Mouse (Mus musculus) erythroid progenitor cell, adult 5-6 weeks (primary cell): ENCODE results near the gene 2410004B18Rik. TPM values are rescaled to one million over a fixed set of nuclear protein-coding genes. Genes with fewer than 3 reads are reported as not detected.
A peak's percentile ranks its signal among the peaks of the same experiment; 100 is the strongest.
"Not testable (repeated sequence)": the region's sequence is repeated elsewhere in the genome, so short reads cannot be mapped to it uniquely, and the experiment has no call there.

Experiments
- ATAC-seq: replicated peaks from 2 replicates; pipeline ENCODE4 v1.8.0; 2016; ENCODE audit warnings: moderate number of reproducible peaks, mild to moderate bottlenecking, moderate TSS enrichment, inconsistent platforms; ENCODE audit not compliant: poor library complexity, low FRiP score, severe bottlenecking
- total RNA-seq, 2 experiments: library from RNA; stranded (forward) in 1 of 2; stranded (reverse) in 1 of 2; fragments of 150-400 nt in 1 of 2; fragments of 186-747, 209-891 nt in 1 of 2; gene quantifications; 2 replicates each; pipeline versions ENCODE4 v1.2.3 to v1.2.4; 2015 to 2017; ENCODE audit warnings: low replicate concordance in 2 of 2

The 2410004B18Rik gene
- total RNA-seq (2015; ENCODE audit: low replicate concordance) (27.0 and 27.7 TPM in 2 replicates), total RNA-seq (2017; ENCODE audit: low replicate concordance) (11.3 and 14.4 TPM in 2 replicates)

DNA sequence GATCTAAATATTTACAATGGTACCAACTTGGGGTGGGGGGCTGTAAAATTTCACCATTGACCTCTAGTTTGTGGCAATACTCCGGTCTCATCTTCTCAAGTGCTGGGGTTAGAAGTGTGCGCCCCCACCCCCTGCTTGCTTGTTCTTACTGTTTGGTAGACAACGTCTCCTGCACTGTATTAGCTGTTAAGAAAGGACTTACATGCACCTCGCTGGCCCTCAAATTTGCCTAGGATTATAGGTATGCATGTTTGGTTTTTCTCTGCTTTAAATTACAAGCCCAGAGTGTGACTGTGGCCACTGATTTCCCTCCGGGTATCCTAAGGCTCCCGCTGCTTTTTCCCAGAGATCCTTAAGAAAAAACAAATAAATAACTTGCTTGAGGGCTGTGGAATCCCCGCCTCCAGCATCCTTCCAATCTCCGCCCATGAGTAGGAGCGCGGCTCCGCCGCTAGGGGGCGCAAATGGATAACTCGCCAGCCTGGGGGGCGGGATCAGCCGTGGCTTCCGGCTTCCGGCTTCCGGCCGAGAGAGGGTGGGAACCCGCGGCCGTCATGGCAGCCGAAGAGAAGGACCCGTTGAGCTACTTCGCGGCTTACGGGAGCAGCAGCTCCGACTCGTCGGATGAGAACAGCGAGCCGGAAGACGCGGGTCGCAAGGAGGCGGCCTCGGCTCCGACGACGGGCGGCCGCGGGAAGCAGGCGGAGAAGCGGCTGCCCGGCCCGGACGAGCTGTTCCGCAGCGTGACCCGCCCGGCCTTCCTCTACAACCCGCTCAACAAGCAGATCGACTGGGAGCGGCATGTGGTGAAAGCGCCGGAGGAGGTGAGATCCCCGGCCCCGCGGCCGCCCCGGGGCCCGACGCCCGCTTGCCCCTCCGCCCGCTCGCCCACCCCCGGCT lies at the start of gene 2410004B18Rik:
2410004B18Rik (plus strand) TSS at position 510 of the 900 bp plus-strand sequence.
- ATAC-seq, result peak; percentile 94

DNA sequence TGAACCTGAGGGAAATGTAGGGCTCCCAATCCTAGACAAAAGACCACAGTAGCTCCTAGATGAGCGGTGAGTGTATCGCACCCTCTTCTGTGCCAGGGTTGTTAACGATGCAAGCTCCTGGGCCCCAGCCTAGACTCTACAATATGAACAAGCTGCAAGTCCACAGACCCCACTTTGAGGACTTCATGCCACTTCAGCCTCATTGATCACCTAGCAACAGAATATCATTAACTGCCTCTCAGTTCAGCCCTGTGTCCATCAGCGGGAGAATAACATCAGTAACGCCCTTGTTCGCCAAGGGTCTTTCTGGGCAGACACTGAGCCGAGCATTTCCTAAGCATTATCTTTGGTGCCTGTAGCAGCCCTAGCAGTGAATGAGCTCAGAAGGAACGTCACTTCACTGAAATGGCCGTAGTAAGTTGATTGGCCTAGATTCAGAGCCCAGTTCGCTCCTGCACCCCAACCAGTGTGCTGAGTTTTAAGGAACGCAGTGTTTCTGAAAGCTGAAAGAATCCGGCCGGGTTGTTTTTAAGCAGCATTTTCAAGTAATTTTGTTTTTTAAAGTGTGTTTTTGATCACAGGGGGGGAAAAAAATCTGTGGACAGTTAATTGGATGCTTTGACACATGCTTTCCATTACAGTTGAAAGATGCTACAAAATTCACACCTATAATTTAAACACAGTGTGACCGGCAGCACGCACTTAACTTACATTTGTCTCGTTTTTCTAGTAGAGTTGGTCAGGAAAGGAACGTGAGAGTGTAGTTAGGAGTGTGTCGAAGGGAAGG lies 47.3 kb upstream of the 2410004B18Rik start:
- no peak for ATAC-seq

- ATAC-seq, result no peak
Observed at GRCm38 (mm10) chr3:145892451-145892850, 45.4 kb upstream of the 2410004B18Rik start.

GRCm38 (mm10) chr3:145894131-145894530 lies 43.7 kb upstream of the 2410004B18Rik start:
- no peak for ATAC-seq

- ATAC-seq, result no peak
Observed at GRCm38 (mm10) chr3:145897749-145898148, 40.1 kb upstream of the 2410004B18Rik start.

- ATAC-seq, result no peak
Observed at GRCm38 (mm10) chr3:145899832-145900231, 38.0 kb upstream of the 2410004B18Rik start.

DNA sequence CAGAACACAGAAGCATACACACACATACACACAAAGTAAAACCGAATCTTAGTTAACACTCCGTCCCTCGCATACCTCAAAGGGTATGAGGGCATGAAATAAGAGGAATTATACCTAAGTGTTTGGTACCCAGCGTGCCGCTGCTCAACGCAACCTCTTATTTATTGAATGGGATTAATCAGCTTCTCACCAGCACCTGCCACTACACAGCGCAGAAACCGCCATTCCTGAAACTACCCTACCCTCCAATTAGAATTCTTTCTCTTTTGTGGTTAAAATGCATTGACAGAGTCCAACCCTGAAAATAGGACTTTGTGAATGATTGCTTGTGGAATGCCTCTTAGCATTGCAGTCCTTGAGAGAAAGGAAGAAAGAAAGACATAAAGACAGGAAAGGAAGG lies 34.3 kb upstream of the 2410004B18Rik start:
- ATAC-seq, result no peak

DNA sequence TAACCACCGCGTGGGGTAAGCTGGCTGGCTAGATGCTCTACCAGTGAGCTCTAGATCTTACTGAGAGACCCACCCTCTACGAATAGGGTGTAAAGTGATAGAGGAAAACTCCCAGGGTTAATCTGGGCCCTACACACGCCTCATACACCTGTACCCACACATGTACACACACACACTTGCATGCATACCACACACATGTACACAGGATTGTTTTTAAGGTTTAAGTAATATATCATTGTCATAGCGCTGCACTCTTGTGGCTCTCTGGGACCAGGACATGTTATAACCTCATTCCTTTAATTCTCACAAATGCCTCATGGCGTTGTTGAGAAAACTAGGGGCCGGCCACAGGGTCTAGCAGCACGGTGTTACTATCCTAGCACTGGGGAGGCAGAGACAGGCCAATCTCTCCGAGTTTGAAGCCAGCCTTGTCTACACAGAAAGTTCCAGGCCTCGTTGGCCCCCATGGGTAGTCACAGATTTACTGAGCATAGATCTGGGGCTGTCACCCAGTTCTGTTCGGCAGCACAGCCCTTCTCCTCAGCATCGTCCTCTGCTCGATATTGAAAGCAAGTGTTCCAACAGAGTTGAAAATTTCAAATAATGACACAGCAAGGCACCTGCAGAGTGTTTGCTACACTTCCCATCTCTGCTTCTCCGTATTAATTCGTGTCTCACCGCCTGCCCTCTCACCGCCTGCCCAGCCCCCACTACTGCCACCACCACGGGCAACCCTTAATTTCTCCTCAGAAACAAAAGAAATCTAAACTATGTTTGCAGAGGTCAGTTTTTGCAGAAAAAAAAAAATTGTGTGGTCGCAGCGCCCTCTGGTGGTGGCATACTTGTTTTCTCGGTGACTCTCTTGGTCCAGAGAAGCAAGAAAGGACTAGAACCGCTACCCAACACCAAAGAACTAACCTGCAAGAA lies 32.7 kb upstream of the 2410004B18Rik start:
- peak; percentile 40; the same call in 1 of the 2 replicates for ATAC-seq

DNA sequence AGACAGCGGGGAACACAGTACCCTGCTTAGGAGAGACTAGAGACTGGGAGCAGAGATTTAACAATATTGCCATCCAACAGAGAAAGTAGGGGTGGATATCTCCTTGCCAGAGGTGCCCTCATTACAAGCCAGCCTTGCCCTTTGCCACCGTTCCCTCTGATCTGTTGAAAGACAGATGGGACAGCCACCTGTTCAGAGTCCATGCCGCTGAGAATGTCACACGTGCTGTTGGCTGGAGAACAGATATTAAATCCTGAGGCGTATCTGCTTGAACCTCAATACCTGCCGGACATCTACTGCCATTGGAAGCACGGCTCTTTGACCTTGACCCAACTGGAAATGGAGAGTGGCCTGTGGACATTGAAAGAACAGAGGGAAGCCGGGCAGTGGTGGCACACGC lies 31.2 kb upstream of the 2410004B18Rik start:
- ATAC-seq, result no peak

DNA sequence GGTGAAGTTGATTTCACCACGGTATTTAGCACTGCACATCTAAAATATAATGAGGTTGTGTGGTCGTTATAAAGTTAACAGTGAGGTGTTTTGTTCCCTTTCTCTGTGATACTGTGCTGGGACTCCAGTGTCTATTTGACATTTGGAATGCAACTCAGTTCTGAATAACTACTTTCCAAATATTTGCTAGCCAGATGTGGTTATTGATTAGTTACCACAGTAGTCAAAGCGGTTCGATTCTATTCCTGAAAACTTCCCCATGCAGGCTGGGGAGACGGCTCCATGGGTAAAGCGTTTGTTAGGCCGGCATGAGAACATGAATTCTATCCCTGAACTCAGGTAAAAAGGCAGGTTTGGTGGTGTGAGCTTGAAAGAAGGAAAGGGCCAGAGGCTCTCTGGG lies 25.3 kb upstream of the 2410004B18Rik start:
- ATAC-seq, result no peak

GRCm38 (mm10) chr3:145913263-145913662 lies 24.6 kb upstream of the 2410004B18Rik start:
- ATAC-seq, result no peak

DNA sequence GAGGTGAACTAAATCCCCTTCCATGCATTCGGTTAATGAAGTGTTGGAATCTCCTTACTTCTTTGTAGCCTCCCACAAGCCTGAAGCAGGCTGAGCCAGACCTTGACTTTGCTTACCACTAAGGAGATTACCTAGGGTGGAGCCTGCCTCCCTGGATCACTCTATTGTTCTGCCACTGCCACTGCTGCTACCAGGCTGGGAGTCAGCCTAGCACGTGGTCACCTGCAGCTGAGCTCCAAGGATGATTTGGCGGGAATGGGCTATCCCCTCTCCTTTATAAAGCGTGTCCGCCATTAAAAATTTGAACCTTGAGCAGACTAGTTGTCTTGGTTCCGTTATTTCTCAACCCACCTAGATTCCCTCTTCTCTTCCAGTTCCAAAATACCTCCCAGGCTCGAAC lies 23.9 kb upstream of the 2410004B18Rik start:
- ATAC-seq, result not testable (repeated sequence)

- no peak for ATAC-seq
Observed at GRCm38 (mm10) chr3:145916374-145916773, 21.4 kb upstream of the 2410004B18Rik start.

DNA sequence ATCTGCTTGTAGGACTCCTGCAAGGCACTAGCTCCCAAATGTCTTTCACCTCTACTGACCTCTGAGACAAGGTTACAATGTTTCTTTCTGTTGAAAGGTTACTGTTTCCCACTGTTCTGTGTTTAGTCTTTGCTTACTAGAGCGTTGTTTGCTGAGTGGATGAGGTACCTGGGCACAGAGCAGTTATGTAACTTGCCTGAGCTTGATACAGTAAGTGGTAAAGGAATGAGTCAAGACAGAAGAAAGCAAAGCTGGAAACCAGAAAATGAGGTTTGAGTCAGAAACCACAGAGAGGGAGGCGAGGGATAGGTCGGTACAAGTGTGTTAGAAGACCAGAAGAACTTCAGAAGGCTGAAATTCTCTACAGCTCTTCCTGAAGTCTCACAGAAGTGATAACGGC lies 21.0 kb upstream of the 2410004B18Rik start:
- ATAC-seq, result no peak

DNA sequence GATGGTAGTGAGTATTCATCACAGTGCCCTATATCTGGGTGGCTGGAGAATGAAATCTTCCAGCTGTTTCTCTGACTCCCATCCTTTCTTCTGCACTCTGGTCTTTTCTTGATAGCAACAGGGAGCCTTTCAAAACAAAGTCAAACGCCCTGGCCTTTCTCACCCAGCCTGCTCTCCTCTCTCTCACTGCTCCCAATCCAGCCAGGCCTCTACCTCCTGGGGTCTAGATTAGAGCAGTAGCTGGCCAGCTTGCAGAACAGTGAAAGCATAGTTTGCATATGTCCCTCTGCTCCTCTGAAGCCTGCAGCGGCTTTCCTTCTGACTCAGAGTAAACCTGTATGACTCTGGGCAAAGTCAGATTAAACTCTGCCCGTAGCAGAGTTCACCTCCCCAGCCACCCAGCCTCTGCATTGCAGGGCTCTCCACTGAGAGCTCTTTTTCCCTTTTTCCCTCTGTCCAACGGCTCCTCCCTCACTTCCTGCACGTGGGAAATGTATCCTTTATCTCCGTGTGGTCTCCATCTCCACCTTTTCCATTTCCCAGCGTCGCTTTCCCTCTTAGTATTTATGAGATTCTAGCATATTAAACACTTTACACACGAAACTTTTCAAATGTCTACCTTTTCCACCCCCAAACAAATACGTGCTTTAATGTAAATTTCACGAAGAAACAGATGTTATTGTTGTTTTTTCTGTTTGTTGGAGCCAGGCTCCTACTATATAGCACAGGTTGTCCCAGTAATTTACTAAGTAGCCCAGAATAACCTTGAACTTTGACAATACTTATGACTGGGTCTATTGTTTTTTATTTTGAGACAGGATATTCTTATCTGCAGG lies 15.6 kb upstream of the 2410004B18Rik start, which contains the start of gene Bcl10:
Bcl10 (plus strand) TSS at position 786 of the 836 bp plus-strand sequence.
- no peak for ATAC-seq

DNA sequence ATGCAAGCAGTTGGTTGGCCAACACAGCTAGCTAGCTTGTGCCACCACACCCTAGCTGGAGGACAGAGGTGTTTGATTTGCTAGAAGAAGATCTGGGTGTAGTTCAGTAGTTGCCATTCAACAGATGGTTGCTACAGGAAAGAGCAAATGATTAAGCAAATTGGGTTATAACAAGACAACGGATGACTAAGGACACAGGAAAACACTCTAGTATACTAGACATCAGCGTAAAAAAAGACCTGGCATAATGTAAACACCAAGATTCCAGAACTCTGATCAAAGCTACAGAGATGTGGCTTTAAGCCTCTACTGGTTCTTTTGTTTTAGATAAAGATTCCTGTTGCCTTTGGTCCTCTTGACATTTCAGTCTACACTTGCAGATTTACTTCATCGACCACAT lies 14.8 kb upstream of the 2410004B18Rik start:
- no peak for ATAC-seq

GRCm38 (mm10) chr3:145923874-145924577 lies 13.8 kb upstream of the 2410004B18Rik start:
- peak; percentile 96 for ATAC-seq
